Mouse (Mus musculus) heart, postnatal 14 days (tissue): ENCODE measurements around the gene Gm10031. TPM values are rescaled to one million over a fixed set of nuclear protein-coding genes. Genes with fewer than 3 reads are reported as not detected.

Experiments
- DNase-seq, 2 experiments: peaks; one replicate each; pipeline ENCODE4 v3.0.0; 2021 to 2022
- intact Hi-C: fragments of 180-260 bp; cut with DNase I; formaldehyde crosslinking; loops from one replicate; pipeline ENCODE4 v1.15.1; 2025
- total RNA-seq, 2 experiments: library from RNA; stranded (reverse); gene quantifications; 2 replicates each; pipeline ENCODE4 v1.2.3; 2021

The Gm10031 gene
- total RNA-seq, 2 experiments from 2014 or later, result 39.9 to 45.6 TPM

DNA sequence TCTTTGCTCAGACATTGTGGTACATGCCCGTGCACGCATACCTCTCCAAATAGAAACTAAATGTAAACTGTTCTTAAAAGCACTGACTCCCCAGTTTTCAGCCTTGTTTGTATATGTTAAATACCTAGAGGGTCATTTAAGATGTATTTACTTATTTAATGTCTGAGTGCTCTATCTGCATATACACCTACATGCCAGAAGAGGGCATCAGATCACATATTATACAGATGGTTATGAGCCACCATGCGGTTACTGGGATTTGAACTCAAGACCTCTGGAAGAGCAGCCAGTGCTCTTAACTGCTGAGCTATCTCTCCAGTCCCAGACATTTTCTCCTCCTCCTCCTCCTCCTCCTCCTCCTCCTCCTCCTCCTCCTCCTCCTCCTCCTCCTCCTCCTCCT, 14.6 kb downstream of the Gm10031 start:
- intact Hi-C loops, result loop anchor here (2.0 kb wide), 1 partner anchor 94 kb away; no protein-coding TSS in a partner anchor
- DNase-seq, result no peak

DNA sequence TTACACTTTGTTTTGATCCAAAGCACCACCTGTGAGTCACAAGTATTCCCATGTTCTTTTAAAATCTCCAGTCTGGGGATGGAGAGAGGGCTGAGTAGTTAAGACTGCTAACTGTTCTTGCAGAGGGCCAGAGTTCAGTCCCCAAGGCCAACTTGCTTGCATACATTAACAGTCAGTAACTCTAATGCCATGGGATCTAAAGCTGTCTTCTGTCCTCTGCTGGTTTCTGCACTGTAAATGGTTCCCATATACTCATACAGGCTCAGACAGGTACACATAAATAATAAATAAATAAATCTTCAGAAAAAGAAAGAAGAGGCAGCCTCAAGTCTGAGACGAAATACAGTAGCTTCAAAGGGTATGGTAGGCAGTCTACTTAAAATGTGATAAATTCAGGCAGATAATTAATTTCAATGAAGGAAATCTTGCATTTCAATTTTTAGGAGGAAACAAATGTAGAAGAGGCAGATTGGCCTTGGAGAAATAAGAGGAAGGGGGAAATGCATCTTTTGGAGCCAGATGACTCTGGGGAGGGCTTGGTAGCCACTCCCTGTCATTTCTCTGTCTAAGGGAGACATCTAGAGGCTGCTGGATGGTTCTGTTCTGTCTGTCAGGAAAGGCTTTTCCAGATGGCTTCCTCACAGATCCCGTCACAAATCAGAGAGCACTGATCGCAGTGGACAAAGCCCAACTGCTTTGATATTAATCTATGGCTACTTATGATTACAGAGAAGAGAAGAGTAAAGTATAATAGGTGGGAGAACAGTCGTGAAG, 16.2 kb downstream of the Gm10031 start:
- intact Hi-C loops, result loop anchor here (2.0 to 5.0 kb wide), 4 partner anchors 93 to 453 kb away; no protein-coding TSS in a partner anchor

DNA sequence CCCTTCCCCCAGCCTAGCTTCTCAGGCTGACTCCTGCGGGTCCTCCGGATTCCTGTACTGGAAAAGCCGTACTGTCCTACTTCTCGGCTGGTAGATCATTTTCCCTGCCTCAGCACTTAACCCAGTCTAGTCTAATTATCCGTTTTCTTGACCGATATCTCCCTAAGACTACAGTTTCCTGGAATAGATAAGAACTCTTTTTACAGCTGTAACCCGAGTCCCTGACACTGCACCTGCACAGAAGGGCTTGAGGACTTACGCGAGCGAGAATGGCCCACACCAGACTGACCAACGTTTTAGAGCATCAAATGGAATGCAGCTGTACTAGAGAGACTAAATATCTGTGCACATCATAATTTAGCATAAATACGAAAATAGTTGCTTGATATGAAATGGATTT, 20.2 kb downstream of the Gm10031 start:
- intact Hi-C loops, result loop anchor here (5.0 kb wide), 1 partner anchor 457 kb away; no protein-coding TSS in a partner anchor

More for the DNA sequence above, 16.2 kb downstream of the Gm10031 start:
- peak in 1 of 2 experiments; percentile 14 for DNase-seq

DNA sequence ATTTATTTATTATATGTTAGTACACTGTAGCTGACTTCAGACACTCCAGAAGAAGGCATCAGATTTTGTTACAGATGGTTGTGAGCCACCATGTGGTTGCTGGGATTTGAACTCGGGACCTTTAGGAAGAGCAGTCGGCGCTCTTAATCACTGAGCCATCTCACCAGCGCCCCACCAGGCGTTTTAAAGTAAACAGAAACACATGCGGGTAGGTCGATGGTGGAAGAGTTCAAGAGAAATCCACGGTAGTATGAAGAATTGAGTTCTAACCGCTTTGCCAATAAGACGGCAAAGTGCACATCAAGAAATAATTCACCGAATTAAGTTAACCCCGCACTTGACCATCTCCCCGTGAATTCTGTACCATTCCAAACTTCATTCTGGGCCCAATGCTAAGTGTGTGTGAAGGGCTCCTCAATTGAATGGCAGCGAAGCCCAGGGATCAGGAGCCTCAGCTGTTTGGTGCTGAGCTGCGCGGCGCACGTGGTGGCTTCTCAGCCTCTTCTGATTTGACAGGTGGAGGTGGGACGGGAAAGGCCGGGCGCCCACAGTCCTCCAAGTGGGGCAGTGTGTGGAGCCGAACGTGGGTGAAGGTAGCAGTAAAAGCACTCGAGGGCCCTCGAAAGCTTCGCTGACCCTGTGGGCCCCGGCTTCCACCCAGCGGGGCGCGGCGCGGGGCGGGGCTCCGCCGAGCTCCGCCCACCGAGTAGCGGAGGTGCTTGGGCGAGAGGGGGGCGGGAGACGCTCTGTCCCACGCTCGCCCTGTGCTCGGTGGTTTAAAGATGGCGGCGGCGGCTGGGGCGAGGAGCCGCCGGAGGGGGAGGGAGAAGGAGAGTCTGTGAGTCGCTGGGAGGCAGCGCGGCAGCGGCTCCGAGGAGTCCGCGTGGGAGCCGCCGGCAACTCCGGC, 34.5 kb downstream of the Gm10031 start, which contains the start of gene Abl2:
Gene Abl2, plus strand, starts transcription at position 763 of the 907 bp plus-strand sequence.
- intact Hi-C loops, result loop anchor here (5.0 kb wide), 1 partner anchor 59 kb away; no protein-coding TSS in a partner anchor
- DNase-seq, result peak; percentile 91

More for the DNA sequence above, 20.2 kb downstream of the Gm10031 start:
- DNase-seq, result no peak

DNA sequence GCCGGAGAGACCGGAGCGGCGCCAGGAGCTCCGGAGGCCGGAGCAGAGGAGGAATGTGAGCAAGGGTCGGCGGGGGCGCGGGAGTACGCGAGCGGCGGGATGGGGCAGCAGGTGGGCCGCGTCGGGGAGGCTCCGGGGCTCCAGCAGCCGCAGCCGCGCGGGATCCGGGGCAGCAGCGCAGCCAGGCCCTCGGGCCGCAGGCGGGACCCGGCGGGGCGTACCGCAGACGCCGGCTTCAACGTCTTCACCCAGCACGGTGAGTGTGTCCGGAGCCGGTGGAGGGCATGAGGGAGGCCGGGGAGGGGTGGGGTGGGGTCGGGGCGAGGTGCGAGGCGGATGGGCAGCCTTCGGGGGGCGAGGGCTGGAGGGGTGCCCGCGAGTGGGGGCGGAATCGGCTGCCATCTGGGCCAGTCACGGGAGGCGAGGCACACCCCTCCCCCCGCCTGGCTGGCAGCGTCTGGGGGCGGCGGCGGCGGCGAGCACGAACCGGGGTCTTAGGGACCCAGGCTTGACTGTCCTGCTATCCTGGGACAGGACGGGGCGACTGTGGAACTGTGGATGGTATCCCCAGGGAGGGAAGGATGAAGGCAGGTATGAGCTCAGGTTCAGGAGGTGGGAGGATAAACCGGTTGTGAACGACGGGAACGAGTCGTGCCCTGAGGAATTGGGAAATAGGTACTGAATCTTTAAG, 35.3 kb downstream of the Gm10031 start:
- DNase-seq, result peak; percentile 48 to 54

DNA sequence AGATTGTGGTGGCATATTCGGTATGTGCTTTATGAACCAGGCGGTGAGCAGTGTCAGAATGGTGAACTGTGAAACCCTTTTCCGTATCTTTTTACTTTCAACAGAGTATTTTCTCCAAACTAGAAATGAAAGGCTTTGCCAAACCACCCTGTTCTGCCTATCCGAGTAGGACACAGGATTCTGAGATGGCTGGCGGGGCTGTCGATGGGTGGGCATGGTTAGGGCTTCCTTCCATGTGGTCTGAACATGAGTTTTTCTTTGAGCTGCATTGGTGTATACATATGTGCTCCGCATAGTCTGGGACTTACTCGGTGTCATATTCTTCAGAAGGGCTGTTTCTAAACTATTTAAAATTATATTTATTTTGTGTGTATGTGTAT, 35.8 kb downstream of the Gm10031 start:
- intact Hi-C loops, result loop anchor here (5.0 kb wide), 1 partner anchor 58 kb away; no protein-coding TSS in a partner anchor
- DNase-seq, result no peak

More for the DNA sequence above, 35.3 kb downstream of the Gm10031 start:
- intact Hi-C loops, result loop anchor here (5.0 kb wide), 1 partner anchor 58 kb away; no protein-coding TSS in a partner anchor

DNA sequence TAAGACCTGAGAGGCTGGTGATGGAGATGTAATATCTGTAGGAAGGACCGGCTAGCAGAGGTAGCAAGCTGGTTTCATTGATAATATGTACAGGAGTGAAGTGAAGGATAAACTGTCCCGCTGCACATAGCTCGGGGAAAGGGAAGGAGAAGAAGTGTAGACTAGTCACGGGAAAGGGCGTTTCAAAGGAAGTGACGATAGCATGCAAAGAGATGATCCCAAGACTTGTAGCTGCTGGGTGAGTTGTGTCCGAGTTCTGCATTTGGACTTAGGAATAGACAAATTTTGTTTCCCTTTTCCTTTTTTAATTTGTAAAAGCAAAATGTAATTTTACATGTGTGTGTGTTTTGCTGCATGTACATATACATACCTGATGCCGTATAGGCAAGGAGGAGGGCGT, 36.7 kb downstream of the Gm10031 start:
- DNase-seq, result no peak

DNA sequence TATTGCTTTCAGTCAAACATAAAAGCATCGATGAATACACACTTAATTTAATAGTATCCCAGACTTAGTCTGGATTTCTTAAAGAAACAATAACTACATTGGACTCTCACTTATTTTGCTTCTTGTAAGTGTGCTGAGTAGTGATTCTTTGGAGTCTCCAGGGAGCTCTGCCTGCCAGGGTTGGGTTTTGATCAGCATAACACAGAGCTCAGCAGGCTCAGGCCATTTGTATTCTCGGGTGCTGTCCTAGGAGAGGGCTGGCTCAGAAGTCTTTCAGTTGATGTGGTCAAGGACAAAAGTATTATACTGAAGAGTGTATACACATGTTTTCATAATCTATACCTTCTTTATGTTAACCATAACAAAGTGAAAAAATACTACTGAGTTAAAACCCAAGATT, 41.5 kb downstream of the Gm10031 start:
- intact Hi-C loops, result no loop called here
- DNase-seq, result no peak

More for the DNA sequence above, 36.7 kb downstream of the Gm10031 start:
- intact Hi-C loops, result no loop called here

DNA sequence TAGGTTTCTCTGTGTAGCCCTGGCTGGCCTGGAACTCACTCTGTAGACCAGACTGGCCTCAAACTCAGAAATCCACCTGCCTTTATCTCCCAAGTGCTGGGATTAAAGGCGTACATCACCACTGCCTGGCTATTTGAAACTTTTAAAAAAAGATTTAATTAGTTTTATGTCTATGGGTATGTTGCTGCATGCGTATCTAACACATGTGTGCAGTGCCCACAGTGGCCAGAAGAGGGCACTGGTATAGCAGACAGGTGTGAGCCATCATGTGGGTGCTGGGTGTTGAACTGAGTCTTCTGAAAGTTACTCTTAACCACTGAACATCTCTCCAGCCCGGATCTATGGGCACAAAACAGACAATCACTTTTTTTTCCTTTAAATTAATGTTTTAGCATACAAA, 42.3 kb downstream of the Gm10031 start:
- peak in 1 of 2 experiments; percentile 28 for DNase-seq
- intact Hi-C loops, result no loop called here

DNA sequence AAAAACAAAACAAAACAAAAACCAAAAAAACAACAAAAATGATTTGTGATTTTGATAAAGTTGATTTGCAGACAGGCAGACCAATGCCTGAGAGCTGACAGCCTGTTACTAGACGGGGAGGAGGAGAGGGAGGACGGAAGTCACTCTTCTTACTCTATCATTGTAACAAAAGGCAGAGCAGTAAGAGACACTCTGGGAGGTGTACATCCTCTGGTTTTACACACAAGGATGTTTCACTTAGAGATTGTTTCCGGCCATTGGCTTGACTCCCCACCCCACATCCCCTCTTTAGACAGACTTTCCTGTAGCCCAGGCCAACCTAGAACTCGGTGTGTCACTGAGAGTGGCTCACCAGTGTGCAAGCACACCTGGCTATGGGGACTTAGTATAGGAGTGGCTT, 45.8 kb downstream of the Gm10031 start:
- no peak for DNase-seq
- intact Hi-C loops, result no loop called here

DNA sequence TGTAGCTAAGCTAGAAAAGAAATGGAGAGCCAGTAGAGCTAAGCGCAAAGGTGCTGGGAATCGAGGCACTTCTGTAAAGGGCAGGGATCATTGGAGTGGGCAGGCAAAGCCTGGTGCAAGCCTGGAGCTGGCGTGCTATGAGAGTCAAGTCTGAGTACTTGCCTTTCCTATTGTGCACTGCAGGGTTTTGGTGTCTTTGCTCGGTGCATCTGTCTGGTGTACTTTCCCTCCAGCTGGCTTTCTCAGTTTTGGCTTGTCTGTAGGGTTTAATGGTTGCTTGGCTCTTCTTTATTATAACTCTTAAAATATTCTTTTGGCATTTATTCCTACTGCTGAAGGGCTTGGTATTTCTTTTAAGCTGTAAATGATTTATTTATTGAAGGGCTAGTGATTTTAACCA, 49.1 kb downstream of the Gm10031 start:
- intact Hi-C loops, result no loop called here
- no peak for DNase-seq

Other genes starting within 250 kb of the Gm10031 start
- 1 to 10 TPM in 1 of 2 experiments, not detected in 1; 1.9 TPM for gene Tdrd5, start 220.3 kb upstream of the Gm10031 start, total RNA-seq
- under 1 TPM; 0.10 to 0.32 TPM for gene Nphs2, start 213.3 kb upstream of the Gm10031 start, total RNA-seq
- gene Gm2000, start 158.0 kb upstream of the Gm10031 start, total RNA-seq, result 100 to 1,000 TPM; 387 to 449 TPM
- gene Axdnd1, start 102.9 kb upstream of the Gm10031 start, total RNA-seq, result under 1 TPM in 1 of 2 experiments, not detected in 1; 0.61 TPM
- 10 to 100 TPM; 15.1 to 17.1 TPM for gene Soat1, start 49.7 kb upstream of the Gm10031 start, total RNA-seq
- 10 to 100 TPM; 20.1 to 23.5 TPM for gene Abl2, start 34.8 kb downstream of the Gm10031 start, total RNA-seq
- gene Tor3a, start 150.3 kb downstream of the Gm10031 start, total RNA-seq, result 10 to 100 TPM; 10.1 to 12.1 TPM
- 10 to 100 TPM; 40.2 to 42.5 TPM for gene Fam20b, start 195.1 kb downstream of the Gm10031 start, total RNA-seq